Mouse (Mus musculus): ENCODE results near the gene Arf4. TPM values are rescaled to one million over a fixed set of nuclear protein-coding genes. Genes with fewer than 3 reads are reported as not detected.

Gene Arf4
- total RNA-seq, 2 experiments from 2014 or later: 85.9 to 238 TPM

Other genes with a start within 250 kb of the Arf4 start
- 42.7 and 66.3 TPM in 2 replicates for gene Slmap, start 103.1 kb upstream of the Arf4 start, total RNA-seq (2014; fragmentation: Nextera tagmentation)
- gene Slmap, start 103.1 kb upstream of the Arf4 start, total RNA-seq (2017): 66.5 and 78.6 TPM in 2 replicates
- gene Dennd6a, start 64.2 kb upstream of the Arf4 start, total RNA-seq (2014; fragmentation: Nextera tagmentation): 18.5 and 19.7 TPM in 2 replicates
- 21.6 and 24.5 TPM in 2 replicates for gene Dennd6a, start 64.2 kb upstream of the Arf4 start, total RNA-seq (2017)
- 10.3 and 12.2 TPM in 2 replicates for gene Pde12, start 31.8 kb downstream of the Arf4 start, total RNA-seq (2014; fragmentation: Nextera tagmentation)
- gene Pde12, start 31.8 kb downstream of the Arf4 start, total RNA-seq (2017): 12.4 and 14.5 TPM in 2 replicates
- gene Dnah12, start 55.2 kb downstream of the Arf4 start, total RNA-seq (2014; fragmentation: Nextera tagmentation): 0.09 TPM in 1 of 2 replicates, not detected in the other
- 0.04 and 0.10 TPM in 2 replicates for gene Dnah12, start 55.2 kb downstream of the Arf4 start, total RNA-seq (2017)

Measured in granulocyte monocyte progenitor cell, adult 5-6 weeks (primary cell).